Mouse (Mus musculus): ENCODE results near the gene Mical3.
A peak's percentile ranks its signal among the peaks of the same experiment; 100 is the strongest.
"Not testable (repeated sequence)": the region's sequence is repeated elsewhere in the genome, so short reads cannot be mapped to it uniquely, and the experiment has no call there.

Mical3 gene

DNA sequence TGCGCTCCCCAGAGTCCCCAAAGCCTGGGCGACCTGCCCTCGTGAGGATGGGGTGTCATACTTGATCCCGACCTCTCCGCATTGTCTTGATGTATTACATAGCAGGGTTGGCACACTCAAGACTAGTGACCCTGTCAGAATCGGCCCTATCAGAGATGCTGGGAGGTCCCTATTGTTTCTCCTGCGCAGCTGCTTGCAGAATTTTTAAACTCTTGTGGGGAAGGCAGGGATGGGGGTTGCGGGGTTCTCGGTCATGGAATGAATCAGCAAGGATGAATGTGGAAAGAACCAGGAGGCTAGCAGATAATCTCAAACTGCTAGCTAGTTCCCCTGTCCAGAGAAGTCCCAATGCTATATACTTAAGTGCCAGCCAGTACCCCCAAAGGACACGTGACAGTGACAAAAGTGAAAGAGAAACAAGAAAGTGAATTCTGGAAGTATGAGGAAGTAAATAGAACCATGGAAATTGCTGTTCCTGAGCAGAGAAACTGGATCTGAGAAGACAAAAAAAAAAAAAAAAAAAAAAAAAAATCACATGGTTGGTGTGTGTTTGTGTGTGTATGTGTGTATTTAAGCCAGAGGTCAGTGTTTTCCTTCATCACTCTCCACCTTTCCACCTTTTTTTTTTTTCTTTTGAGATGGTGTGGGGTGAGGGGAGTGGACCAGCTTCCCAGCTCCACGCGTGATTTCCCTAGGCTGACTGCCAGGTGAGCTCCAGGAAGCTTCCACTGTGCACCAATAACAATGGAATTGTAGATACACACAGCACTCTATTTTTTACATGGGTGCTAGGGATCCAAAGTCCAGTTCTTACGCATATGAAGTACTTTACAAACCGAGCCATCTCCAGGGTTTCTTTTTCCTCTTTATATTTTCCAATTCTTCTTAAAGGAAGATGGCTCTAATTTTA is 213.6 kb downstream of the Mical3 start:
- DNase-seq, result not testable (repeated sequence)

DNA sequence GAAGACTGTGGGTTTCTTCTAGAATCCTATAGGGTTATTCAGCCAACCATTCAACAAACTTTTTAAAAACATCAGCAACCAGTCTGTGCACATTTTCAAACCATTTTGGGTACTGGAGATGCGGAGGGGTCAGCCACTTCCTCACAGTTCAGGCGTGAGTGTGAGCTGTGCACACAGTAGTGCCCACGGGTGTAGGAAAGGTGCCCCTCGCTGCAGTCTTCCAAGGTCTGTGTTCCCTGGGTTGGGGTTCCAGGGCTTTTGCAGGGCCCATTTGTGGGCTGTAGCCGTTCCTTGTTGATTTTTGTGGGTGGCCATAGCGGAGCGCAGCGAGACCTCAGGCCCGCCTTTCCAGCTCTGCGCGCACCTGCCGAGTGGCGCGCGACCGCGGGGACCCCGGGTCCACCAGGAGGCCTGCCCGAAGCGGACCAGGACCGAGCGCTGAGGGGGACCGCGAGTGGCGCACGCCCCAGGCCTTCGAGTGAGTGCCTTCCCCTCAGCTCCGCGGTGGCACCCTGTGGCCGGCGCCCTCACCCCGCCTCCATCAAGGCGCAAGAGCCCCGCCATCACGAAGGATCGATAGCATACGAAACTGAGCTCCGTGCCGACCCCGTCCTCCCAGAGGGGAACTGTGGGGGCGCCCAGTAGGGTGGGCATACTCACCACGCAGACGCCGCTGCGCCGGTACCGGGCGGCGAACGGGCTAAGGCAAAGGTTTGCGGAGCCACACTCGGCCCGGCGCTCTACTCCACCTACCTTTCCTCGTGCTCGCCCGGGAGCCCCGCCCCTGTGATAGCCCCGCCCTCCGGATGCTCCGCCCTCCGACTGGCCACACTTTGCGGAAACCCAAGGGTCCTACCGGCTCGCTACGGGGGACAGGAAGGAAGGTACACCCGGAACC is 214.5 kb downstream of the Mical3 start, which contains the start of gene Bid:
Gene Bid, minus strand, starts transcription at position 780 of the 898 bp plus-strand sequence.
- peak; percentile 96 for DNase-seq

DNA sequence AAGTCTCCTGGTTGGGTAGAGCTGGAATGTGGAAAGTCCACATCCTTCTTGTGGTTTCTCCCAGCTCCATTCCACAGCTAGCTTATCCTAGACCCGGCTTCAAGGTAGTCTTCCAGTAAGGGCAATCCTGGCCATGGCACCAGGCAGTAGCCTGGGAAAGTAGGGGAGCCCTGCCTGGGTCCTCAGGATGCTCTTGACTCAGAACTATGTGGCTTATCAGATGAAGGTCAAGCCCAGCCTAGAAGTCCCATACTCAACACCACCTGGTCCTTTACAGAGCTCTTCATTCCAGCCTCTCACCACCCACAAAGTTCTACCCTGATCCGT is 215.2 kb downstream of the Mical3 start:
- no peak for DNase-seq

DNA sequence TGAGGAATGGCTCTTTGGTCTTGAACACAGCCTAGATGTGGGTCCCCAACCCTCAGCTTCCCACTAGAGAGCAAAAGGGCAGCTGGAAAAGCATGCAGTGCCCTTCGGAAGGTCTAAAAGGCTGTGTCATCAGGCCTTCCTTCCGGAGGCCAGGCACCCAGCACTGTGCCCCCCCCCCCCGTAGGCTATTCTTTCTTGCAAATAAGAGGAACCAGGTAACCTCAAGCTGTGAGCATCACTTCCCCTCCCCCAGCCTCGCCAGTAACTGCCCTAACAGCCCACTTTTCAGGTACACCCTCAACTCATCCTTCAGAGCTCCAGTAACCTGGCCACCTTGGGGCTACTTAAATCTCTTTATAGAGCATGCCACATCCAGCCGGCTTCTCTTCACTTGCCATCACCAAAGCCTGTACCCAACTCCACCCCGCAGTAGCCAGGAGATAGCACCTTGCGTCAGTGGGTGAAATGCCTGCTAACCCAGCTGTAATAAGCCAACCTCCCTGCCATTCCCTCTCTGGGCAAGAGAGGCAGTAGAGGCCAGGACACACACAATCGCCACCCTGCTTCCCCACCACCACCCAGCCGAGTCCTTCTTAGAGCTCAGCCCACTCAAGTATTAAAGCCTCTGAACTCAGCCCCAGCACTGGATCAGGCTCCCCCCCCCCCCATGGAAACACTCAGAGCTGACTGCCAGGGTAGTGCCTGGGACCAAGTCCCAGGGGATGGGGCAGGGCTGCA is 215.7 kb downstream of the Mical3 start:
- peak; percentile 72 for DNase-seq

DNA sequence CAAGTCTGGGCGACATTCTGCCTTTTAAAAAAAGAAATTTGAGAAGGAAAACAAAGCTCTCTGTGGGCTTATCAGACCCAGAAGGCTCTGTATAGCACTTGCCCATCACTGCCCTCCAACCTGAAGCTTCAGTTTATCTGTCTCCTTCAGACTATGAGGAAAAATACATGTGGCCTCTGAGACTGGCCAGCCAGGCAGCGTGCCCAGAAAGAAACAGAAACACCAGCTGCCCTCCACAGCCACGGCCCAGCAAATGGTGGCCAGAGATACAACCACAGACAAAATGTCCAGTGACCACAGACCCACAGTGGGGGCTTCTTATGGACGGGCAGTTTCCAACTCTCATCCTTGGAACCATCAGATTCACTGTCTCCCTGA is 216.3 kb downstream of the Mical3 start:
- DNase-seq, result no peak

DNA sequence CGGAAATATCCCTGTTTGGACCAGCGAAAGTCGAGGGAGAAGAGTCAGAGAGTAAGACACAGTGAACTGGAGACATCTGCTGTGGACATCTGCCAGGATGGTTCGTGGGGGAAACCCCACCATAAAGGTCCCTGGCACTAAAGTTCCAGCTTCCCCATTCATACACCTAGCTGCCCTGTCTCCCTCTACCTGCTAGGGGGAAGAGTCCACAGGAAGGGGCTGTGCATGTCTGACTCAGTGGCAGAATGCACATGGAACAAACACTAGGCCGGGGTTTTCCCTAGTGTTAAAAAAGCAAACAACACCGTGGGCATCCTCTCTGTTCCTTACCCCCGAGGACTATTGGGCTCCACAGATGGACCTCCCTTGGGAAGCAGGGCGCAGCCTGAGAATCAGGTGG is 217.0 kb downstream of the Mical3 start:
- DNase-seq, result no peak

DNA sequence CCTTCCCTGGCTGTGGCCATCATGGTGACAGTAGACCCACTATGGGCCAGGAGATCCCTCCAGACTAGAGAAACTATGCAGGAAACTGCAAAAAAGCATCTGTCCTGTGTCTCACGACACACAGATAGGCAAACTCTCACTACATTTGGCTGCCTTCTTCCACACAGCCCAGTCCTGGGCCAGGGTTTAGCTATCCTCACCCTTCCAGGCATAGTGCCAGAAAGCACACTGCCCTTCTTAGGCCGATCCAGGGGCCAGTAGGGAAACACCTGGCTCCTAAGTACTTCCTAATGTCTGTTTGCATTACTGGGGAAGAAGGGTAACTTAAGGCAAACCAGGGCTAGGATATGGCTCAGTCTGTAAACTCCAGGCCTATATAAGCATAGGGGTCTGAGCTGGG is 217.9 kb downstream of the Mical3 start:
- peak; percentile 81 for DNase-seq

DNA sequence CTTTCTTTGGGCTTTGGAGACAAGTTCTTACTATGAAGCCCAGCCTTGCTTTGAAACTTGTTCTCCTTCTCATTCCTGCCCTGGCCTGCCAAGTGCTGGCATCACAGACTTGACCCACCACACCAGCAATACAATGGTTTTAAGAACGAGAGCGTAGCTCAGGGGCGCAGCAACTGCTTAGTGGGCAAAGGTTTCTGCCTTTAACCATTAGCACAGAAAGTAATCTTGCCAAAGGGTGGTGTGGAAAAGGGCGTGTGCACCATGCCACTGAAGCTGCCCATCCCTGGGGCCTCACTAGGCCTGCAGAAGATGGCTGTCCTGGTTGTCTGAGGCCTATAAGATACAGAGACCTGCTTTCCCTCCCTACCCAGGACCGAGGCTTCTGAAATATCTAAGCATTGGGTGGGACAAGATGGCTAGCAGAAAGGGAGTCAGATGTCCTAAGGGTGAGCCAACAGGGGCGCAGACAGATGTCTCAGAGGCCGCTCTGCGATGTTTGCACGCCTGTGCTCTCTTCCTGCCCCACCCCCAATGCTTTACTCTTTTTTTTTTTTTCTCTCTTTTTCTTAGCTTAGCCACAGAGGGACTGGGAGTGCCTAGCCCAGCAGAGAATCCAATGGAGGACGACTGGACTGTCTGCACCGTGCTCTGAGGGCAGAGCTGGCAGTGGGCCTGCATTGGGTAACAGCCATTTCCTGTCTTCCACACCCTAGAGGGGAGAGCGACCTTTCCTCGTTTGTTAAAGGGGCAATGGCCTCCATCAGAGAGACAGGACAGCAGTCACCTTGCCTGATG is 219.4 kb downstream of the Mical3 start:
- peak; percentile 69 for DNase-seq

DNA sequence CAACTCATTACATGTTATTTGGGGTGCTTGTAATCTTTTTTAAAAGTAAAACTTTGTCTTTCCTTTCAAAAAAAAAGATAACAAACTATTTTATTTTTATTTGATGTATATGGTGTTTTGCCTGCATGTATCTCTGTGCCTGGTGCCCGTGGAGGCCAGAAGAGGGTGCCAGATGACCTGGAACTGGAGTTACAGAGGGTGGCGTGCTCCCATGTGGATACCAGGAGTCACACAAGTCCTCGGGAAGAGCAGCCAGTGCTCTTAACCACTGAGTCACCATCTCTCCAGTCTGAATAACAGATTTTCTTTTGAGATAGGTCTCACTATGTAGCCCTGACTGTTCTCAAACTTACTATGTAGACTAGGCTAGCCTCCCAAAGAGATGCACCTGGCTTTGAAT is 221.3 kb downstream of the Mical3 start:
- DNase-seq, result no peak

DNA sequence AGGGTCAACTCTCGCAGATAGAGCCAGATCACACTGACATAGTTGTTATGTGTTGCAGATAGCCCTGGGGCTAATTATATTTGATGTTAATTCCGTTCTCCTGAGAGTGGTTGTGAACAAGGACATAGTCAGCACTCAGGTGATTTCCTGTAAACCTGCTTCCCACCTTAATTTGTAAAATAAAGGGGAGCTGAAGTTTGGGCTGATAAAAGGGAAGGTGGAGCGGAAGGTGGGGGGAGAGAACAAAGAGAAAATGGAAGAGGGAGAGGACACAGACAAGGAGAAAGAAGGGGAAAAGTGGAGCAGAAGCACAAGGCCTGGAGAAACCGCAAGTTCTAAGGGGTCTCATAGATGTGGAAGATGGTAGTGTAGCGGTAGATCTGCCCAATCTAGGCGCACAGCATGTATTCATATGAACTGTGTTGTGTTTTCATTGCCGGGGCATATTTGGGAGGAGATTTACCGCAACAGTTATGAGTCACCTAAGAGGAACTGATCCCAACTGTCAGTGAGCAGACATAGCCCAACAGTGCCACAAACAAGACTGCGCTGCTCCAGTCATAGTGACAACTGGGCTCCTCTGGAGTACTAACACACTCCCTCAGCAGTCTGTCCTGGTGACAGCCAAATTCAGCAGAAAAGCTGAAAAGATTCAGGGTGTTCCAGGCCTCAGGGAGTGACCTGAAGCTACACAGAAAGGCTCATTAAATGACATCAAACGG is 222.8 kb downstream of the Mical3 start:
- DNase-seq, result not testable (repeated sequence)

DNA sequence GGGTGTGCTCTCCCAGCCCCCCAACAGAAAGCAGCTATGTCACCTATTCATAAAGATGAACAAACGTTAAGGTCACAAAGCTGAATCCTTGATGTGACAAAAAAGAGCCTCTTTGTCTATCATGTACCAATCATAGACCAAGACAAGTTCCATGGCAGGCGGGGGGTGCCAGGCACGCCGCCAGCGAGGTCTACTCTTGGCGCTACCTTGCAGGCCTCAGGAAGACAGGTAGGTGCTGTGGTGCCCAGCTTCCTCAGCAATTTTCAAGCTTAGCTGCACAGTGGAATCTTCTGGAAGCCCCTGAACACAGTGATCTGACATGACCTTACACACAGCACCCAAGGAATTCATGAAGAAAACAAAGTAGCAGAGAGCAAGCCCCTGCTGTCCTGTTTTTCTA is 224.3 kb downstream of the Mical3 start:
- DNase-seq, result peak; percentile 88

DNA sequence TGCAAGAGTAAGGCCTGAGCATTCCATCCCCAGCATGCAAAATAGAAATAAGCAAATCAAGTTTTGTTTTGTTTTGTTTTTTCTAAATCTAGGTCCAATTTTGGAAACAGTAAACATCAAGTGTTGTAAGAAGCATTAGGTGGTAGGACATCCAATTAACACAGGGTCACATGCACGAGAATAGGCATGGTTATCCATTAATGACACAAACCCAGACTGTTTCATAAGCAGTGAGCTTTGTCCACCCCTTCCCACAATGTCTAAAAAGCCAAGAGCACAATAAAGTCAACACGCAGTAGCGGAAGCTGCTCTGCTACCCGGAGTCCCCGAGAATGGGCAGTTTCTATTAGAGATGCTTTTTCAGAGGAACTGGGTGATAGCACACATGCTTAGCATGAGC is 225.7 kb downstream of the Mical3 start:
- peak; percentile 93 for DNase-seq

DNA sequence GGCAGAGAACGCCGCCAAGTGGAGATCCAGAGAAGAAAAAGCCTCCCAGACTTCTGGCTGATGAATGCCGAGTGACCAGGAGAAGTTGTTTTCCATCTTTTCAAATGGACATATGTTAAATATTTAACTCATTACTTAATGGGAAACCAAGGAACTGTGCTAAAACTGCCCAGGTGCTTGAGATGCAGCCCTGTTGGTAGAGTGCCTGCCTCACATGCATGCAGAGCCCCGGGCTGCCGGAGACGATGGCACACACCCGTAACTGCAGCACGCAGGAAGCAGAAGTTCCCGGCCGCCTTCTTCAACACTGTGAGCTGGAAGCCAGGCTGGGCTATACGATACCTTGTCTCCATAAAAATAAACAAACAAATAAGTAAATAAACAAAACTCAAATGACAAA is 226.8 kb downstream of the Mical3 start:
- DNase-seq, result no peak

DNA sequence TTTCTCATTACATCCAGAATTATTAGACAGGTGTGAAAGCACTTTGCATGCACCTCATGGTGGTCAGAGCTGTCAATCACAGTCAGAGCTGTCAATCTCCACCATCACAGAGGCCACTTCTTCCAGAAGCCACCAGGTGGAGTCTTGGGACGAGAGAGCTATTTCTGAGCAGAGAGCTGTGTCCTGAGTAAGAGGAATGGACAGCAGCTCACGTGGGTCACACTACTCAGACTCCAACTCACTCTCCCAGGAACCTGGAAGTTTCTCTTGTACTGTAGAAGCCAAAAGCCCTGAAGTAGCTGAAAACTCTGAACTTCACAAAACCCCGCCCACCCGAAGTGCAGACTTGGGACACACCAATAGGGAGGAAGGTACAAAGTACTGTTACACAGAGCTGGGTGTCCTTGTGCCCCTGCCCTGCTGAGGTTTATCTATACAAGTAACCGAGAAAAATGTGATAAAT is 227.3 kb downstream of the Mical3 start:
- DNase-seq, result peak; percentile 94

DNA sequence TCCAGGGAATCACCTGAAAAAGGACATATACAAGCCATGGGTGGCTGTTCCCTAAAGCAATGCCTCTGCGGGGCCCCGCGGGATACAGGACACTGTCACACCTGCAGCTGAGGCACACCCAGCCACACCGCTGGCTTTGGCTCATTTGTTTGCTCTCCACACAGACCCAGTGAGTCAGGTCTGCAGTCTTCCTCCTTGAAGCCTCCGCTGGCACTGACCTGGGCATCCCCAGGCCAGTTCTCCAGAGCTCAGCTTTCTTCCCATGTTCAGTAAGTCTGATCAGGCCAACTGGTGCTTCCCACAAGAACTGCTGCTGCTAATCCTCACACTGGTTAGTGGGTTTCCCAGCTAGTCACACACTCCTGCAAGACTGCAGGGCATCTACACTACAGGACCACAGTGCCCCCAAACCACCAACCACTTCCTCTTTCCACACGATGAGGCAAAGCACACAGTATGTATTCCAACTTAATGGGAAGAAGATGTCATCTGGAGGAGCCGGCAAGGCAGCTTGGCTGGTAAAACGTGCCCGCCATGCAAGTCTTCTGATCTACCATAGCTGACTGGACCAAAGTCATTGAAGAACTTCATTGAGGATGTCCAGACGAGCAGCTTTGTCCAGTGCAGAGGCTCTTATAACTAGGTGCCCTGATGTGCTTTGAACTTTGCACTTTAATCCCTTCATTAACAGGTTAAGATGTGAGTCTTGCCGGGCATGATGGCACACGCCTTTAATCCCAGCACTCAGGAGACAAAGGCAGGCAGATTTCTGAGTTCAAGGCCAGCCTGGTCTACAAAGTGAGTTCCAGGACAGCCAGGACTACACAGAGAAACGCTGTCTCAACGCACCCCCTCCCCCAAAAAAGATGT is 228.8 kb downstream of the Mical3 start:
- peak; percentile 68 for DNase-seq

DNA sequence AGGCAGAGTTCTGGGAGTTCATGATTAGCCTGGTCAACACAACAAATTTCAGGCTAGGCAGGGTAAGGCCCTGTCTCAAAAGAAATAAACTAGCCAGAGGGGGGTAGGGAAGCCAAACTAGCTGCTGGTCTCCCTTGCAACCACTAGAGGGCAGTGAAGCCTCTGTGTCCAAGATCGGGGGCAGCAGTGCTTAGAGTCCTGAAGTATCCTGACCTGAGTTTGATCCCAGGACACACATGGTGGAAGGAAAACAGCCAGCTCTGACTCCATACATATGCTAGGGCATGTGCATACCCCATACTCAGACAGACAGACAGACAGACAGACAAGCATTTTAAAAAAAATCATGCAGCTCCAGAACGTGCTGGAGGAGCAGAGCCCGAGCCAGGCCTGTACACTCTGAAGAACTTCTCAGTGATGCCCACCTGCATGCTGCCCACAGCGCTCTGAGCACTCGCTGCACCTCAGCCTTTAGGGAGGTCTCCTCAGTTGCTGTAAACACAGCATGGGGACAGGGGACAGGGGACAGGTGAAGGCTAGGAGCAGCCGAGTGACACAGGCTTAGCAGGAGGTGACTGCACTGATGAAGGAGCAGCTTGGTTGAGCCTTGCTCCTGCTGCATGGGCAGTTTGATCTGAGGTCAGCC is 232.5 kb downstream of the Mical3 start:
- DNase-seq, result peak; percentile 60

DNA sequence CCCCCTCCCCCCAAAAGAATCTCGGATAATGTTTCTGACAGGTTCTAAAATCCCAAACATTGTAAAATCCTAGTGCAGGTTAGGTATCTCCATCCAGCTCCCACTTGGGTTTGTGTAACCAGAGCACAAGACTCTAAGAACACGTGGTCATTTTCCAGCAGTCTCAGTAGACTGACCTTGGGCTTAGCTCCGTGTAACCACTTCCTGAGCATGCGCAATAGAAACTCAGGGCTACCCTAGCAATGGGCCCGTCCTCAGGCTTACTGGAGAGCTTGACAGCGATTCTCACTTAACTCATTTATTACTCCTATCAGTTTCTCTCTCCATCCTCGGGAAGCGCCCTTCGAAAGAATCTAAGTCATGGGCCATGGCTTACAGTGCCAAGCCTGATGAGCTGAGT is 236.3 kb downstream of the Mical3 start:
- DNase-seq, result no peak

DNA sequence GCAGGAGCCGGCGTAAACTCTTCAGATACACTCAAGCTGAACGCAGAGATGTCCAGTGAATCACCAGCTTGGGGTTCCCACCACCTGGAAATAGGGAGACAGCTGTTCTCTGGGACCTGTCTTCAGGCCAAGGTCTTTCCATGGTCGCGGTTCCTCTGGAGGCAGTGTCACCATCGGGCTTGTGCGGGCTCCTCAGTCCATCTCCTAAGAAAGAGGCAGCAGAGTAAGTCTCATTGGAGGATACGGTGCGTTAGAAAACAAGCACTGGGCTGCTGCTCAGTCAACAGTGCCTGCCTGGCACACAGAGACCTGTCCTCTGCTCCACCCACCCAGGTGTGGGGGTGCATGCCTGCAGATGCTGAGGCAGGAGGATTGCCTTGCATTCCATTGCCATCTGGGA is 236.7 kb downstream of the Mical3 start:
- DNase-seq, result no peak

DNA sequence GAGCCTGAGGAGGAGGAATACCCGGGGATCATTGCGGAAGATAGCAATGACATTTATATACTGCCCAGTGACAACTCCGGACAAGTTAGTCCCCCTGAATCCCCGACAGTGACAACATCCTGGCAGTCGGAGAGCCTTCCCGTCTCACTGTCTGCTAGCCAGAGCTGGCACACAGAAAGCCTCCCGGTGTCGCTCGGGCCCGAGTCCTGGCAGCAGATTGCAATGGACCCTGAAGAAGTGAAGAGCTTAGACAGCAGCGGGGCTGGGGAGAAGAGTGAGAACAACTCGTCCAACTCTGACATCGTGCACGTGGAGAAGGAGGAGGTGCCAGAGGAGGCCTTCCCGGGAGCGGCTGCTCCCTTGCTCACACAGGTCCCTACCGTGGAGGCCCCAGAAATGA is 244.1 kb downstream of the Mical3 start:
- DNase-seq, result no peak

DNA sequence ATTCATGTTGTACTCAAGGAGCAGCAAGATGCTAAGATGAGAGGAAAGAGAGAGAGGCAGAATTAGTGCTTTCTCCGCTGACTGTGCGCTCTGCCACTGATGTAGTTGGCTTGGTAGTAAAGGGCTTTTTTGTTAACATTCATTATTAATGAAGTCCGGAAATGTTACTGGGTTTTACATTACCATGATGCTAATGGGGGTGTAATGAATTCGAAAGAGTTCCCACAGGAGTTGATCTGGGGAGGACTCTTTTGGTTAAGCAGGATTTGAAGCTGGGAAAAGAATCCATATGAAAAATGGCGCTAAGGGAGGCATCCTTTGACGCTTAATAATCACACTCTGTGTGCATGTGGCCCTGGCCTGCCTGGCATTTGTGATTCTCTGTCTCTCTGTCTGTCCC is 246.4 kb downstream of the Mical3 start:
- DNase-seq, result no peak

All from kidney, adult 9 months (tissue).